Mouse (Mus musculus): ENCODE measurements at regions not wholly inside any gene's neighbourhood (a gene's known extent, or its start where the extent isn't known, plus 50 kb on each side); places are given as distances from the start of the nearest gene placed in this dataset.
A peak's percentile ranks its signal among the peaks of the same experiment; 100 is the strongest.

DNA sequence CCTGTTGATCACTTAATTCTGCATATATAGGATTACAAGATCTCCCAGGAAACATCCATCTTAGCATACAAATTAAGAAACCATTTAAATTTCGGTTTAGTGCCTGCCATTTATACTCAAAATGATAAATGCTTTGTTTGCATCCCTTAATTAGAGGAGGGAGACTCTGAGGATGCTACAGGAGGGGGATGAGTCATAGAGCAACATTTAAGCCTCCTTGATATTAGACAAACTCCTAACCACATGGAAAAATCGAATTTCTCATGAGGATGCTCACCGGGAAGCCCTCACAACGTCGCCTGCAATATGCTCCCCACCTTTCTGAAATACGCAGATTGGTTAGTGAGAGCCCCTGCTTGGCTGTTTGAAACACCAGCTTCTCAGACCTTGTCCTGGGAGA, 320.8 kb upstream of the Sphkap start:
- Histone ChIP-seq H3K27me3 (ENCODE audit: control insufficient read depth, insufficient read depth, low read length) (no peaks in the 10 kb centered on the region), H3K27ac (ENCODE audit: insufficient read depth, low read depth, low read length) (no peak overlapping the region), H3K4me1 (ENCODE audit: control insufficient read depth, insufficient read depth, insufficient read length, low read length) (no peaks in the 10 kb centered on the region), H3K36me3 (ENCODE audit: control insufficient read depth, insufficient read depth, low read length) (no peaks in the 10 kb centered on the region), H3K4me3 (ENCODE audit: low read depth, low read length) (no peak overlapping the region)
- 66% methylated on average over 6 of the region's 6 CpGs for WGBS
- no peak for TF ChIP-seq CTCF (IDR thresholded peaks at IDR 0.05; ENCODE audit: extremely low read depth, insufficient read length, insufficient replicate concordance, low read depth, low read length)
- no peak for TF ChIP-seq POLR2A (IDR thresholded peaks at IDR 0.05; ENCODE audit: low read depth, low read length)

DNA sequence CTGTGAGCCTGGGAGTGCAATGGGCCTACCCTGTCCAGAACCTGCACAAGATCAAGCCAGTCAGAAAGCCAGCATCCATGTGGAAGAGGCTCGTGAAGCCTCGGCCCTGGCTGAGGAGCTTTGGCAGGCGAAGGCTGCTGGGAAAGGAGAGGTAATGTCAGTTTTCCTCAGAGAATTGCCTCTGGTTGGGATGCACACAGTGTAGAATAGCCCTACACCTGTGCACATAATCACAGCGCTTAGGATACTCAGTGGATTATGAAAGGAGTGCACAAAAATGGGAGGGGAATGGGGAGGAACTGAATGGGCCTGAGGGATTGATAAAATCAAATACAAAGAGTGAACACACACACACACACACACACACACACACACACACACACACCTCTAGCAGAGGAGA, 319.9 kb upstream of the Sphkap start:
- no peaks in the 10 kb centered on the region for H3K27me3 ChIP-seq (ENCODE audit: control insufficient read depth, insufficient read depth, low read length)
- WGBS, result 91% methylated on average over 4 of the region's 4 CpGs
- H3K4me1 ChIP-seq (ENCODE audit: control insufficient read depth, insufficient read depth, insufficient read length, low read length), result no peaks in the 10 kb centered on the region
- no peak overlapping the region for H3K27ac ChIP-seq (ENCODE audit: insufficient read depth, low read depth, low read length)
- no peak overlapping the region for H3K4me3 ChIP-seq (ENCODE audit: low read depth, low read length)
- no peak for TF ChIP-seq POLR2A (IDR thresholded peaks at IDR 0.05; ENCODE audit: low read depth, low read length)
- no peaks in the 10 kb centered on the region for H3K36me3 ChIP-seq (ENCODE audit: control insufficient read depth, insufficient read depth, low read length)

GRCm38 (mm10) chr1:83727215-83727614, 319.2 kb upstream of the Sphkap start:
- H3K36me3 ChIP-seq (ENCODE audit: control insufficient read depth, insufficient read depth, low read length), result no peaks in the 10 kb centered on the region
- TF ChIP-seq POLR2A (IDR thresholded peaks at IDR 0.05; ENCODE audit: low read depth, low read length), result no peak
- TF ChIP-seq CTCF (IDR thresholded peaks at IDR 0.05; ENCODE audit: extremely low read depth, insufficient read length, insufficient replicate concordance, low read depth, low read length), result peak; percentile 55; the same call in 1 of the 2 replicates
- H3K27me3 ChIP-seq (ENCODE audit: control insufficient read depth, insufficient read depth, low read length), result no peaks in the 10 kb centered on the region
- H3K27ac ChIP-seq (ENCODE audit: insufficient read depth, low read depth, low read length), result no peak overlapping the region
- H3K4me3 ChIP-seq (ENCODE audit: low read depth, low read length), result no peak overlapping the region
- 93% methylated on average over 4 of the region's 4 CpGs for WGBS
- H3K4me1 ChIP-seq (ENCODE audit: control insufficient read depth, insufficient read depth, insufficient read length, low read length), result no peaks in the 10 kb centered on the region

DNA sequence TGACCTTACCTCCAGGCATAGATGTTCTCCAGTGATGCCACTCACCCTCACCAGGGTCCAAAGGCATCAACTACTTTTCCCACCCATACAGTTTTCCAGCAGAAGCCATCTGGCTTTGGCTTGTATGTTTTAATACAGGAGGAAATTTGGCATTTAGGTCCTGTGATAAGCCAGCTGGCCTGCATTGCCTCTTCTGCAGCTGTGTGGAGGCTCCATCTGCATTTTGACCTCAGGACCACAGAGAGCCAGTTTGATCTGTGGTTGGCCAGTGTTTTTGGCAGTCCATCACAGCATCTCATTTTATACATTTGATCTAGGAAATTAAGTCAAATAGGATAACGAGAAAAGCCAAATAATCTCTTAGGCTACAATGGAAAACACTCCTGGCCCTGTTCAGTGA, 315.1 kb upstream of the Sphkap start:
- H3K4me3 ChIP-seq (ENCODE audit: low read depth, low read length), result no peak overlapping the region
- 65% methylated on average over 1 of the region's 1 CpGs for WGBS
- H3K27me3 ChIP-seq (ENCODE audit: control insufficient read depth, insufficient read depth, low read length), result no peaks in the 10 kb centered on the region
- H3K4me1 ChIP-seq (ENCODE audit: control insufficient read depth, insufficient read depth, insufficient read length, low read length), result no peaks in the 10 kb centered on the region
- no peak for TF ChIP-seq POLR2A (IDR thresholded peaks at IDR 0.05; ENCODE audit: low read depth, low read length)
- no peak for TF ChIP-seq CTCF (IDR thresholded peaks at IDR 0.05; ENCODE audit: extremely low read depth, insufficient read length, insufficient replicate concordance, low read depth, low read length)
- H3K36me3 ChIP-seq (ENCODE audit: control insufficient read depth, insufficient read depth, low read length), result no peaks in the 10 kb centered on the region
- H3K27ac ChIP-seq (ENCODE audit: insufficient read depth, low read depth, low read length), result no peak overlapping the region

- H3K27ac ChIP-seq (ENCODE audit: insufficient read depth, low read depth, low read length), result no peak overlapping the region
- H3K4me3 ChIP-seq (ENCODE audit: low read depth, low read length), result no peak overlapping the region
- no peaks in the 10 kb centered on the region for H3K4me1 ChIP-seq (ENCODE audit: control insufficient read depth, insufficient read depth, insufficient read length, low read length)
- H3K36me3 ChIP-seq (ENCODE audit: control insufficient read depth, insufficient read depth, low read length), result no peaks in the 10 kb centered on the region
- 79% methylated on average over 1 of the region's 1 CpGs for WGBS
- H3K27me3 ChIP-seq (ENCODE audit: control insufficient read depth, insufficient read depth, low read length), result no peaks in the 10 kb centered on the region
- TF ChIP-seq POLR2A (IDR thresholded peaks at IDR 0.05; ENCODE audit: low read depth, low read length) (no peak), CTCF (IDR thresholded peaks at IDR 0.05; ENCODE audit: extremely low read depth, insufficient read length, insufficient replicate concordance, low read depth, low read length) (no peak)
These were observed 312.2 kb upstream of the Sphkap start for GRCm38 (mm10) chr1:83720166-83720565.

- no peaks in the 10 kb centered on the region for H3K27me3 ChIP-seq (ENCODE audit: control insufficient read depth, insufficient read depth, low read length)
- H3K4me1 ChIP-seq (ENCODE audit: control insufficient read depth, insufficient read depth, insufficient read length, low read length), result no peaks in the 10 kb centered on the region
- no peak for TF ChIP-seq CTCF (IDR thresholded peaks at IDR 0.05; ENCODE audit: extremely low read depth, insufficient read length, insufficient replicate concordance, low read depth, low read length)
- TF ChIP-seq POLR2A (IDR thresholded peaks at IDR 0.05; ENCODE audit: low read depth, low read length), result no peak
- no peak overlapping the region for H3K27ac ChIP-seq (ENCODE audit: insufficient read depth, low read depth, low read length)
- no peaks in the 10 kb centered on the region for H3K36me3 ChIP-seq (ENCODE audit: control insufficient read depth, insufficient read depth, low read length)
- WGBS, result 0% methylated on average over 1 of the region's 1 CpGs
- H3K4me3 ChIP-seq (ENCODE audit: low read depth, low read length), result no peak overlapping the region
These were observed 309.1 kb upstream of the Sphkap start for GRCm38 (mm10) chr1:83717056-83717455.

GRCm38 (mm10) chr1:83701696-83702404, 293.9 kb upstream of the Sphkap start:
- no peak overlapping the region for H3K4me3 ChIP-seq (ENCODE audit: low read depth, low read length)
- no peaks in the 10 kb centered on the region for H3K36me3 ChIP-seq (ENCODE audit: control insufficient read depth, insufficient read depth, low read length)
- WGBS, result 77% methylated on average over 6 of the region's 6 CpGs
- no peaks in the 10 kb centered on the region for H3K27me3 ChIP-seq (ENCODE audit: control insufficient read depth, insufficient read depth, low read length)
- H3K27ac ChIP-seq (ENCODE audit: insufficient read depth, low read depth, low read length), result no peak overlapping the region
- H3K4me1 ChIP-seq (ENCODE audit: control insufficient read depth, insufficient read depth, insufficient read length, low read length), result no peaks in the 10 kb centered on the region
- TF ChIP-seq CTCF (IDR thresholded peaks at IDR 0.05; ENCODE audit: extremely low read depth, insufficient read length, insufficient replicate concordance, low read depth, low read length), result no peak
- no peak for TF ChIP-seq POLR2A (IDR thresholded peaks at IDR 0.05; ENCODE audit: low read depth, low read length)

All from small intestine, adult 2 months (tissue).